Mouse (Mus musculus) cortical plate, adult 2 months (tissue): Measurements from ENCODE around the gene Pde10a.

Experiments used
- CTCF ChIP-seq: fragments of 200-500 bp; IDR thresholded peaks from 2 replicates; pipeline ENCODE4 v1.5.1; 2011; ENCODE audit warnings: mild to moderate bottlenecking, control low read depth, low read length; ENCODE audit not compliant: insufficient read depth; ENCODE audit errors: extremely low read depth
- POLR2A ChIP-seq: fragments of 200-500 bp; IDR thresholded peaks from 2 replicates; pipeline ENCODE4 v1.6.1; 2011; ENCODE audit warnings: mild to moderate bottlenecking, low read length, control low read depth; ENCODE audit not compliant: insufficient read depth; ENCODE audit errors: extremely low read depth

DNA sequence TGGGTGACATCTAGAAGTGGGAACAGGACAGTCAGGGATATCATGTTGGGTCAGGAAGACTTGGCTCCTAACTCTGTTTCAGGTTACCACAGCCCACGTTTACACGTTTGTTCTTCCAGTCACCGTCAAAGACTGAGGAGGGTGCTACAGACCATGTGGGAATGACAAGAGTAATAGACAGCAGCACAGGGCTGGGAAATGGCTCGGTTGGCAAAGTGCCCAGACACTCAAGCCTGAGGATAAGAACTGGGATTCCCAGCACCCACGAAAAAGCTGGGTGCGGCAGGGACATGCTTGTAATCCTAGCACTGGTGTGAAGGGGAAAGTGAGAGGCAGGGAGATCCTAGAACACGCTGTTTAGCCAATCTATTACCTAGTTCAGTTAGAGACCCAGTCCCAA, 322.4 kb downstream of the Pde10a start:
- TF ChIP-seq POLR2A (no peak), CTCF (no peak)
